Mouse (Mus musculus) MEL (cell line): ENCODE measurements around the gene Ankrd36. TPM values are rescaled to one million over a fixed set of nuclear protein-coding genes. Genes with fewer than 3 reads are reported as not detected.

Experiments used
- DNase-seq: peaks from one replicate; pipeline ENCODE4 v3.0.0; 2011; ENCODE audit warnings: low read depth, low spot score
- H3K27ac ChIP-seq: 2 replicates; pipeline ENCODE4 v1.5.1; 2012; ENCODE audit warnings: low read depth, mild to moderate bottlenecking, control low read depth, low read length, moderate library complexity; ENCODE audit not compliant: control insufficient read depth
- H3K27me3 ChIP-seq, 2 experiments: fragments of 150-350 bp in 1 of 2; sonication (generic) in 1 of 2; 2 replicates each; pipeline ENCODE4 v1.6.1; 2012; ENCODE audit warnings: low read length in 2 of 2, mild to moderate bottlenecking in 2 of 2, improper control_type of control experiment in 1 of 2, moderate library complexity in 1 of 2; ENCODE audit not compliant: insufficient read depth in 2 of 2, control insufficient read depth in 1 of 2
- H3K36me3 ChIP-seq, 2 experiments: 2 replicates each; pipeline ENCODE4 v1.6.1; 2012 to 2014; ENCODE audit warnings: low read length in 2 of 2, improper control_type of control experiment in 1 of 2, inconsistent platforms in 1 of 2, mild to moderate bottlenecking in 1 of 2; ENCODE audit not compliant: insufficient read depth in 2 of 2, control insufficient read depth in 1 of 2
- H3K4me1 ChIP-seq, 2 experiments: fragments of 150-350 bp in 1 of 2; sonication (generic) in 1 of 2; 2 replicates each; pipeline ENCODE4 v1.6.1; 2012; ENCODE audit warnings: low read length in 2 of 2, improper control_type of control experiment in 1 of 2, mild to moderate bottlenecking in 1 of 2; ENCODE audit not compliant: insufficient read depth in 2 of 2, control insufficient read depth in 1 of 2
- H3K4me3 ChIP-seq, 2 experiments: fragments of 150-350 bp in 1 of 2; sonication (generic) in 1 of 2; 2 replicates each; pipeline ENCODE4 v1.5.1; 2012; ENCODE audit warnings: low read depth in 2 of 2, low read length in 2 of 2, mild to moderate bottlenecking in 2 of 2, moderate library complexity in 2 of 2, control low read depth in 1 of 2, improper control_type of control experiment in 1 of 2; ENCODE audit not compliant: control insufficient read depth in 1 of 2, insufficient read depth in 1 of 2
- H3K79me2 ChIP-seq: 2 replicates; pipeline ENCODE4 v1.6.1; 2012; ENCODE audit warnings: mild to moderate bottlenecking, low read length, moderate library complexity; ENCODE audit not compliant: control insufficient read depth, poor library complexity, insufficient read depth
- H3K9ac ChIP-seq: 2 replicates; pipeline ENCODE4 v1.6.1; 2012; ENCODE audit warnings: low read depth, mild to moderate bottlenecking, control low read depth, low read length, moderate library complexity; ENCODE audit not compliant: control insufficient read depth, poor library complexity, severe bottlenecking
- H3K9me3 ChIP-seq: fragments of 150-350 bp; sonication (generic); replicated peaks from 2 replicates; pipeline ENCODE4 v1.6.1; 2012; ENCODE audit warnings: mild to moderate bottlenecking, low read length, improper control_type of control experiment, moderate library complexity; ENCODE audit not compliant: insufficient read depth
- CHD1 ChIP-seq: IDR thresholded peaks from 2 replicates; pipeline ENCODE4 v1.6.1; 2012; ENCODE audit warnings: low read depth, mild to moderate bottlenecking, inconsistent platforms, low read length, improper control_type of control experiment
- CHD2 ChIP-seq: IDR thresholded peaks from 2 replicates; pipeline ENCODE4 v1.6.1; 2011; ENCODE audit warnings: low read length, improper control_type of control experiment
- CTCF ChIP-seq, 3 experiments: IDR thresholded peaks in 2 of 3; conservative IDR thresholded peaks in 1 of 3; 2 replicates each; pipeline ENCODE4 v1.5.1; 2011 to 2012; ENCODE audit warnings: low read length in 3 of 3, low read depth in 2 of 3, mild to moderate bottlenecking in 2 of 3, improper control_type of control experiment in 1 of 3, inconsistent platforms in 1 of 3, mixed read lengths in 1 of 3, moderate library complexity in 1 of 3; ENCODE audit not compliant: control insufficient read depth in 1 of 3, insufficient read depth in 1 of 3, poor library complexity in 1 of 3, severe bottlenecking in 1 of 3
- ELF1 ChIP-seq: IDR thresholded peaks from 2 replicates; pipeline ENCODE4 v1.6.1; 2014; ENCODE audit warnings: low read depth, mild to moderate bottlenecking, inconsistent platforms, low read length, improper control_type of control experiment, moderate library complexity
- EP300 ChIP-seq, 2 experiments: IDR thresholded peaks; 2 replicates each; pipeline ENCODE4 v1.6.1; 2011; ENCODE audit warnings: improper control_type of control experiment in 2 of 2, low read length in 2 of 2, low read depth in 1 of 2, mild to moderate bottlenecking in 1 of 2
- ETS1 ChIP-seq: IDR thresholded peaks from 2 replicates; pipeline ENCODE4 v1.6.1; 2012; ENCODE audit warnings: low read depth, mild to moderate bottlenecking, inconsistent platforms, low read length, improper control_type of control experiment, moderate library complexity
- GABPA ChIP-seq: IDR thresholded peaks from 2 replicates; pipeline ENCODE4 v1.6.1; 2012; ENCODE audit warnings: low read depth, mild to moderate bottlenecking, inconsistent platforms, low read length, improper control_type of control experiment, moderate library complexity
- GATA1 ChIP-seq: IDR thresholded peaks from 2 replicates; pipeline ENCODE4 v1.6.1; 2011; ENCODE audit warnings: low read depth, low read length, improper control_type of control experiment
- HCFC1 ChIP-seq: IDR thresholded peaks from 2 replicates; pipeline ENCODE4 v1.6.1; 2012; ENCODE audit warnings: low read depth, mild to moderate bottlenecking, inconsistent platforms, low read length, improper control_type of control experiment, moderate library complexity
- JUND ChIP-seq: IDR thresholded peaks from 2 replicates; pipeline ENCODE4 v1.6.1; 2011; ENCODE audit warnings: low read depth, mild to moderate bottlenecking, improper control_type of control experiment, low read length
- KAT2A ChIP-seq: conservative IDR thresholded peaks from 2 replicates; pipeline ENCODE4 v1.6.1; 2012; ENCODE audit warnings: low read depth, low read length, improper control_type of control experiment, inconsistent platforms
- MAX ChIP-seq: IDR thresholded peaks from 2 replicates; pipeline ENCODE4 v1.6.1; 2011; ENCODE audit warnings: low read length, improper control_type of control experiment
- MAZ ChIP-seq: IDR thresholded peaks from 2 replicates; pipeline ENCODE4 v1.6.1; 2012; ENCODE audit warnings: low read depth, mild to moderate bottlenecking, inconsistent platforms, low read length, improper control_type of control experiment
- MEF2A ChIP-seq: IDR thresholded peaks from 2 replicates; pipeline ENCODE4 v1.6.1; 2014; ENCODE audit warnings: low read depth, mild to moderate bottlenecking, inconsistent platforms, low read length, improper control_type of control experiment; ENCODE audit not compliant: poor library complexity, insufficient replicate concordance, severe bottlenecking; ENCODE audit errors: extremely low read depth
- MYB ChIP-seq: IDR thresholded peaks from 2 replicates; pipeline ENCODE4 v1.6.1; 2011; ENCODE audit warnings: mild to moderate bottlenecking, low read depth, low read length, improper control_type of control experiment
- MYC ChIP-seq: IDR thresholded peaks from 2 replicates; pipeline ENCODE4 v1.6.1; 2011; ENCODE audit warnings: low read depth, mild to moderate bottlenecking, low read length, improper control_type of control experiment, moderate library complexity
- NRF1 ChIP-seq: IDR thresholded peaks from 2 replicates; pipeline ENCODE4 v1.6.1; 2014; ENCODE audit warnings: low read depth, mild to moderate bottlenecking, inconsistent platforms, low read length, improper control_type of control experiment, moderate library complexity; ENCODE audit not compliant: poor library complexity, insufficient read depth, severe bottlenecking
- POLR2A ChIP-seq, 2 experiments: IDR thresholded peaks; 2 replicates each; pipeline ENCODE4 v1.6.1; 2011 to 2012; ENCODE audit warnings: low read length in 2 of 2, mild to moderate bottlenecking in 2 of 2, control low read depth in 1 of 2, improper control_type of control experiment in 1 of 2, low read depth in 1 of 2, moderate library complexity in 1 of 2; ENCODE audit not compliant: control insufficient read depth in 1 of 2, insufficient read depth in 1 of 2, poor library complexity in 1 of 2
- POLR2AphosphoS2 ChIP-seq: IDR thresholded peaks from 2 replicates; pipeline ENCODE4 v1.6.1; 2011; ENCODE audit warnings: low read length, improper control_type of control experiment
- POLR2AphosphoS5 ChIP-seq: IDR thresholded peaks from 2 replicates; pipeline ENCODE4 v1.6.1; 2012; ENCODE audit warnings: low read depth, borderline replicate concordance, mild to moderate bottlenecking, inconsistent platforms, low read length, moderate library complexity, mixed read lengths
- RCOR1 ChIP-seq: IDR thresholded peaks from 2 replicates; pipeline ENCODE4 v1.6.1; 2012; ENCODE audit warnings: low read depth, mild to moderate bottlenecking, inconsistent platforms, low read length, improper control_type of control experiment
- SIN3A ChIP-seq: IDR thresholded peaks from 2 replicates; pipeline ENCODE4 v1.6.1; 2012; ENCODE audit warnings: low read length, improper control_type of control experiment, inconsistent platforms
- SMC3 ChIP-seq: IDR thresholded peaks from 2 replicates; pipeline ENCODE4 v1.6.1; 2011; ENCODE audit warnings: low read depth, low read length, improper control_type of control experiment
- TBP ChIP-seq: IDR thresholded peaks from 2 replicates; pipeline ENCODE4 v1.8.0; 2011; ENCODE audit warnings: low read depth, low read length, improper control_type of control experiment
- TCF12 ChIP-seq: IDR thresholded peaks from 2 replicates; pipeline ENCODE4 v1.6.1; 2014; ENCODE audit warnings: low read depth, mild to moderate bottlenecking, inconsistent platforms, low read length, improper control_type of control experiment, moderate library complexity
- USF1 ChIP-seq: IDR thresholded peaks from 2 replicates; pipeline ENCODE4 v1.6.1; 2014; ENCODE audit warnings: low read depth, mild to moderate bottlenecking, inconsistent platforms, low read length, improper control_type of control experiment, moderate library complexity
- ZC3H11A ChIP-seq: IDR thresholded peaks from 2 replicates; pipeline ENCODE4 v1.6.1; 2012; ENCODE audit warnings: low read depth, mild to moderate bottlenecking, inconsistent platforms, low read length, improper control_type of control experiment
- ZKSCAN1 ChIP-seq: IDR thresholded peaks from 2 replicates; pipeline ENCODE4 v1.6.1; 2012; ENCODE audit warnings: low read depth, mild to moderate bottlenecking, inconsistent platforms, low read length, improper control_type of control experiment, moderate library complexity
- ZMIZ1 ChIP-seq: IDR thresholded peaks from 2 replicates; pipeline ENCODE4 v1.6.1; 2012; ENCODE audit warnings: low read depth, mild to moderate bottlenecking, inconsistent platforms, low read length, improper control_type of control experiment, moderate library complexity
- ZNF384 ChIP-seq: IDR thresholded peaks from 2 replicates; pipeline ENCODE4 v1.6.1; 2012; ENCODE audit warnings: low read depth, mild to moderate bottlenecking, inconsistent platforms, low read length, improper control_type of control experiment
- polyA plus RNA-seq, 2 experiments: library from polyadenylated mRNA; stranded (reverse) in 1 of 2; unstranded in 1 of 2; fragments of >175 nt in 1 of 2; fragments of >200 nt in 1 of 2; gene quantifications; 2 replicates each; pipeline versions ENCODE4 v1.2.1 to v1.2.4; 2012; ENCODE audit warnings: low replicate concordance in 2 of 2, low read depth in 1 of 2; ENCODE audit not compliant: insufficient read length in 2 of 2, insufficient read depth in 1 of 2, missing spikeins in 1 of 2
- total RNA-seq: library from RNA; depleted of rRNA; stranded (reverse); fragments of 300-350 nt; gene quantifications from 2 replicates; pipeline ENCODE4 v1.2.3, GENCODE M21; 2012

The Ankrd36 gene
- total and polyA plus RNA-seq, 3 experiments = 3.2 to 3.4 TPM; not detected in 1

DNA sequence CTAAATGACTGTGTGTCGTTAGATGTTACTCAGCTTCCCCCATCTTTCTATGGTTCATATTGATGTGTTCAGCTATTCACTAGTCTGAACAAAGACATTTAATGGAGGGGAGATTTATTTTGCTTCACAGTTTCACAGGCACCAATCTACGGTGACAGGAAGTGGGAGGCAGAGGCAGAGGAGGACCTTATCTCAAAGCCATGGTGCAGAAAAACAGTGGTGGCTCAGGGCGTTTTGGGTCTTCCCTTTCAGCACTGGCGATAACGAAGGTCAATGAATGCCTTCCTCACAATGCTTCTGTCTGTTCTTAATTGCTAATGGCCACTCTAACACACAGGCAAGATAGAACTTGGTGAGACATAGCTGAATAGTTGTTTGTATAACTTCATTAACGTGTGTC is 5.6 kb downstream of the Ankrd36 start (continued):
- no peak for TF ChIP-seq MYB
- TF ChIP-seq RCOR1 = peak; percentile 89
- no peak for TF ChIP-seq ZNF384
- no peak for TF ChIP-seq MYC

- no peaks in the 10 kb centered on the region for H3K79me2 ChIP-seq
- H3K4me3 ChIP-seq = peak overlapping the region; percentile 17 to 35
- TF ChIP-seq SMC3 (no peak), HCFC1 (no peak), MAX (no peak), ETS1 (peak; percentile 10; the same call in 1 of the 2 replicates), KAT2A (no peak), ELF1 (peak; percentile 34; the same call in 1 of the 2 replicates)
- peaks cover 0 to 34% of the 10 kb centered on the region in 2 experiments; a peak in 2 of 4 replicates for H3K36me3 ChIP-seq
- H3K9me3 ChIP-seq = no peaks in the 10 kb centered on the region
- H3K27me3 ChIP-seq = no peaks in the 10 kb centered on the region
- peak overlapping the region; percentile 33 for H3K9ac ChIP-seq
- peaks cover 8 to 30% of the 10 kb centered on the region in 2 experiments for H3K4me1 ChIP-seq
- peak; percentile 79 for DNase-seq
- H3K27ac ChIP-seq = peak overlapping the region; percentile 1; the same call in 1 of the 2 replicates
Measured at GRCm38 (mm10) chr11:5592336-5592735, 22.9 kb downstream of the Ankrd36 start.

- Histone ChIP-seq H3K27ac (peak overlapping the region; percentile 41), H3K9me3 (no peaks in the 10 kb centered on the region), H3K4me1 (peaks cover 8 to 30% of the 10 kb centered on the region in 2 experiments), H3K36me3 (peaks cover 0 to 34% of the 10 kb centered on the region in 2 experiments; a peak in 2 of 4 replicates), H3K27me3 (no peaks in the 10 kb centered on the region), H3K4me3 (no peak overlapping the region), H3K9ac (no peak overlapping the region), H3K79me2 (no peaks in the 10 kb centered on the region)
- DNase-seq = peak; percentile 70
- TF ChIP-seq NRF1 (no peak), USF1 (peak; percentile 55), EP300 (IDR thresholded peaks at IDR 0.05; ENCODE audit: low read depth in 1 of 2, low read length in 2 of 2) (peak; percentile 94 to 96), CHD2 (no peak), ZMIZ1 (no peak), GABPA (no peak), CTCF (IDR thresholded peaks at IDR 0.05 in 2 of 3, conservative IDR thresholded peaks at IDR 0.05 in 1 of 3; ENCODE audit: control insufficient read depth in 1 of 3, insufficient read depth in 1 of 3, low read depth in 2 of 3, low read length in 3 of 3, poor library complexity in 1 of 3, severe bottlenecking in 1 of 3) (no peak), POLR2AphosphoS2 (no peak), ETS1 (peak; percentile 70; the same call in 1 of the 2 replicates), JUND (no peak), HCFC1 (no peak), CHD1 (no peak), POLR2A (IDR thresholded peaks at IDR 0.05; ENCODE audit: control insufficient read depth in 1 of 2, insufficient read depth in 1 of 2, low read depth in 1 of 2, low read length in 2 of 2, poor library complexity in 1 of 2) (no peak), ELF1 (no peak), ZKSCAN1 (no peak), MEF2A (no peak), SIN3A (peak; percentile 53; the same call in 1 of the 2 replicates), ZNF384 (peak; percentile 97), TBP (no peak), MAZ (no peak), POLR2AphosphoS5 (no peak), RCOR1 (peak; percentile 38; the same call in 1 of the 2 replicates), ZC3H11A (no peak), GATA1 (peak; percentile 95), TCF12 (peak; percentile 93)
Measured at GRCm38 (mm10) chr11:5595381-5595791, 25.9 kb downstream of the Ankrd36 start.
